Mouse (Mus musculus) gastrocnemius, postnatal 14 days (tissue): ENCODE measurements around the gene Apbb2. TPM values are rescaled to one million over a fixed set of nuclear protein-coding genes. Genes with fewer than 3 reads are reported as not detected.

Source experiments
- DNase-seq: peaks from one replicate; pipeline ENCODE4 v3.0.0; 2021; ENCODE audit warnings: mixed read lengths
- intact Hi-C: fragments of 180-260 bp; cut with DNase I; formaldehyde crosslinking; loops from one replicate; pipeline ENCODE4 v1.15.1; 2025; ENCODE audit warnings: low total_unique reads
- total RNA-seq, 2 experiments: library from RNA; stranded (reverse); gene quantifications; 2 replicates each; pipeline ENCODE4 v1.2.3; 2021

The Apbb2 gene
- total RNA-seq, 2 experiments from 2014 or later, result 41.0 to 48.3 TPM

- DNase-seq, result no peak
- intact Hi-C loops, result no loop called here
Measured at GRCm38 (mm10) chr5:66405305-66405704, 213.3 kb downstream of the Apbb2 start.

- DNase-seq, result no peak
- intact Hi-C loops, result no loop called here
Measured at GRCm38 (mm10) chr5:66400563-66400962, 218.0 kb downstream of the Apbb2 start.

- DNase-seq, result no peak
- intact Hi-C loops, result no loop called here
Measured at GRCm38 (mm10) chr5:66399264-66399620, 219.3 kb downstream of the Apbb2 start.

- intact Hi-C loops, result no loop called here
- no peak for DNase-seq
Measured at GRCm38 (mm10) chr5:66398530-66399263, 219.9 kb downstream of the Apbb2 start.

GRCm38 (mm10) chr5:66393767-66394446, 224.7 kb downstream of the Apbb2 start:
- intact Hi-C loops, result no loop called here
- DNase-seq, result no peak

GRCm38 (mm10) chr5:66392861-66393529, 225.6 kb downstream of the Apbb2 start:
- no peak for DNase-seq
- intact Hi-C loops, result no loop called here

- DNase-seq, result no peak
- intact Hi-C loops, result no loop called here
Measured at GRCm38 (mm10) chr5:66391771-66392170, 226.8 kb downstream of the Apbb2 start.

GRCm38 (mm10) chr5:66391299-66391698, 227.3 kb downstream of the Apbb2 start:
- intact Hi-C loops, result no loop called here
- DNase-seq, result no peak

- no peak for DNase-seq
- intact Hi-C loops, result no loop called here
Measured at GRCm38 (mm10) chr5:66390567-66390966, 228.0 kb downstream of the Apbb2 start.

- DNase-seq, result no peak
- intact Hi-C loops, result no loop called here
Measured at GRCm38 (mm10) chr5:66387481-66387880, 231.1 kb downstream of the Apbb2 start.

GRCm38 (mm10) chr5:66385636-66386035, 232.9 kb downstream of the Apbb2 start:
- DNase-seq, result peak; percentile 73
- intact Hi-C loops, result no loop called here

- intact Hi-C loops, result no loop called here
- peak; percentile 44 for DNase-seq
Measured at GRCm38 (mm10) chr5:66384806-66385446, 233.7 kb downstream of the Apbb2 start.

- intact Hi-C loops, result no loop called here
- no peak for DNase-seq
Measured at GRCm38 (mm10) chr5:66384114-66384513, 234.5 kb downstream of the Apbb2 start.

- intact Hi-C loops, result no loop called here
Measured at GRCm38 (mm10) chr5:66382111-66382510, 236.5 kb downstream of the Apbb2 start.

GRCm38 (mm10) chr5:66378968-66379367, 239.6 kb downstream of the Apbb2 start:
- DNase-seq, result no peak
- intact Hi-C loops, result no loop called here

More at GRCm38 (mm10) chr5:66382111-66382510, 236.5 kb downstream of the Apbb2 start:
- DNase-seq, result no peak

GRCm38 (mm10) chr5:66376589-66377270, 241.9 kb downstream of the Apbb2 start:
- DNase-seq, result no peak
- intact Hi-C loops, result no loop called here

- DNase-seq, result no peak
- intact Hi-C loops, result no loop called here
Measured at GRCm38 (mm10) chr5:66374413-66374812, 244.2 kb downstream of the Apbb2 start.

GRCm38 (mm10) chr5:66373515-66374164, 244.9 kb downstream of the Apbb2 start:
- intact Hi-C loops, result no loop called here
- no peak for DNase-seq

GRCm38 (mm10) chr5:66371131-66371530, 247.5 kb downstream of the Apbb2 start:
- no peak for DNase-seq
- intact Hi-C loops, result no loop called here
